Mouse (Mus musculus) liver, embryonic 11.5 days (tissue): Measurements from ENCODE around the gene Kctd14. TPM values are rescaled to one million over a fixed set of nuclear protein-coding genes. Genes with fewer than 3 reads are reported as not detected.
"Not testable (repeated sequence)": the region's sequence is repeated elsewhere in the genome, so short reads cannot be mapped to it uniquely, and the experiment has no call there.

ENCODE experiments used
- ATAC-seq: fragments of 200-750 bp; cut with Nextera tagmentation; replicated peaks from 2 replicates; pipeline ENCODE4 v1.8.0; 2017; ENCODE audit warnings: moderate number of reproducible peaks, mild to moderate bottlenecking, moderate TSS enrichment, moderate library complexity; ENCODE audit not compliant: low FRiP score
- DNase-seq: peaks from one replicate; pipeline ENCODE4 v3.0.0-alpha.2; 2017; ENCODE audit warnings: low spot score
- H3K27ac ChIP-seq: fragments of 300-500 bp; sonication (generic); 2 replicates; pipeline ENCODE4 v1.5.1; 2014; ENCODE audit warnings: mild to moderate bottlenecking, low read depth, low read length, control low read depth
- H3K27me3 ChIP-seq: fragments of 300-500 bp; sonication (generic); replicated peaks from 2 replicates; pipeline ENCODE4 v1.6.1; 2014; ENCODE audit warnings: low read length, mixed read lengths; ENCODE audit not compliant: control insufficient read depth, insufficient read depth
- H3K36me3 ChIP-seq: fragments of 300-500 bp; sonication (generic); 2 replicates; pipeline ENCODE4 v1.6.1; 2014; ENCODE audit warnings: mild to moderate bottlenecking, low read length, moderate library complexity, mixed read lengths; ENCODE audit not compliant: control insufficient read depth, insufficient read depth
- H3K4me1 ChIP-seq: fragments of 300-500 bp; sonication (generic); replicated peaks from 2 replicates; pipeline ENCODE4 v1.6.1; 2014; ENCODE audit warnings: low read length, mixed read lengths; ENCODE audit not compliant: control insufficient read depth, insufficient read depth
- H3K4me2 ChIP-seq: fragments of 300-500 bp; sonication (generic); 2 replicates; pipeline ENCODE4 v1.6.1; 2014; ENCODE audit warnings: mild to moderate bottlenecking, control low read depth, moderate library complexity
- H3K4me3 ChIP-seq: fragments of 300-500 bp; sonication (generic); 2 replicates; pipeline ENCODE4 v1.5.1; 2014; ENCODE audit warnings: low read depth, low read length, control low read depth
- H3K9ac ChIP-seq: fragments of 300-500 bp; sonication (generic); 2 replicates; pipeline ENCODE4 v1.6.1; 2014; ENCODE audit warnings: low read depth, low read length, control low read depth
- H3K9me3 ChIP-seq: fragments of 300-500 bp; sonication (generic); 2 replicates; pipeline ENCODE4 v1.6.1; 2016; ENCODE audit warnings: low read length, inconsistent platforms, mixed read lengths; ENCODE audit not compliant: control insufficient read depth
- WGBS: fragments of 180-500 bp; shearing (Covaris S2); extraction: QIAGEN DNeasy Blood & Tissue Kit; methylation state at CpG from one replicate; pipeline ENCODE4 v1.1.7; 2014; 5-methylcytosine and 5-hydroxymethylcytosine counted together
- polyA plus RNA-seq: library from polyadenylated mRNA; unstranded; fragments of >200 nt; fragmentation: Nextera tagmentation; extraction: Ambion mirVana; gene quantifications from 2 replicates; pipeline ENCODE4 v1.2.1, GENCODE M21; 2014

Kctd14 gene
- 7.8 and 9.2 TPM in 2 replicates for polyA plus RNA-seq

- H3K27ac ChIP-seq, H3K4me3 ChIP-seq, ATAC-seq, H3K36me3 ChIP-seq, H3K9ac ChIP-seq, DNase-seq, H3K27me3 ChIP-seq, H3K9me3 ChIP-seq: not testable (repeated sequence)
- 54% methylated on average over 2 of the region's 2 CpGs for WGBS
- Histone ChIP-seq H3K4me2 (peak within 1 kb of the TSS; percentile 98; the same call in 1 of the 2 replicates), H3K4me1 (peaks cover 15% of the 10 kb centered on the region)
Measured at GRCm38 (mm10) chr7:97451023-97451422, at the start of gene Kctd14. Kctd14 (plus strand) TSS chr7:97451323.

- Histone ChIP-seq H3K36me3 (peaks cover 23% of the 10 kb centered on the region), H3K4me1 (no peaks in the 10 kb centered on the region), H3K27me3 (no peaks in the 10 kb centered on the region), H3K9me3 (no peaks in the 10 kb centered on the region), H3K9ac (no peak overlapping the region), H3K4me3 (no peak overlapping the region), H3K4me2 (no peak overlapping the region), H3K27ac (no peak overlapping the region)
- DNase-seq (no peak), ATAC-seq (no peak)
- 93% methylated on average over 10 of the region's 10 CpGs for WGBS
Measured at GRCm38 (mm10) chr7:97407145-97407544, 44.0 kb upstream of the Kctd14 start.

- no peak for DNase-seq
- Histone ChIP-seq H3K36me3 (peaks cover 18% of the 10 kb centered on the region), H3K27ac (no peak overlapping the region), H3K9ac (no peak overlapping the region), H3K4me3 (no peak overlapping the region), H3K4me2 (no peak overlapping the region), H3K27me3 (no peaks in the 10 kb centered on the region), H3K4me1 (peaks cover 5% of the 10 kb centered on the region; the same call in 1 of the 2 replicates), H3K9me3 (no peaks in the 10 kb centered on the region)
- ATAC-seq = no peak
- 87% methylated on average over 2 of the region's 2 CpGs for WGBS
Measured at GRCm38 (mm10) chr7:97411106-97411505, 40.0 kb upstream of the Kctd14 start.

- DNase-seq (no peak), ATAC-seq (no peak)
- 82% methylated on average over 3 of the region's 3 CpGs for WGBS
- peaks cover 5% of the 10 kb centered on the region; the same call in 1 of the 2 replicates for H3K4me1 ChIP-seq
- no peaks in the 10 kb centered on the region for H3K9me3 ChIP-seq
- no peak overlapping the region for H3K4me3 ChIP-seq
- H3K9ac ChIP-seq = no peak overlapping the region
- H3K4me2 ChIP-seq = no peak overlapping the region
- H3K36me3 ChIP-seq = peaks cover 18% of the 10 kb centered on the region
- no peak overlapping the region for H3K27ac ChIP-seq
- H3K27me3 ChIP-seq = no peaks in the 10 kb centered on the region
Measured at GRCm38 (mm10) chr7:97411575-97411974, 39.5 kb upstream of the Kctd14 start.

- Histone ChIP-seq H3K27ac (no peak overlapping the region), H3K4me2 (no peak overlapping the region), H3K27me3 (no peaks in the 10 kb centered on the region), H3K9ac (no peak overlapping the region), H3K4me1 (peaks cover 5% of the 10 kb centered on the region; the same call in 1 of the 2 replicates), H3K4me3 (no peak overlapping the region), H3K9me3 (no peaks in the 10 kb centered on the region), H3K36me3 (peaks cover 11% of the 10 kb centered on the region)
- no peak for DNase-seq
- WGBS = 81% methylated on average over 1 of the region's 1 CpGs
- no peak for ATAC-seq
Measured at GRCm38 (mm10) chr7:97413981-97414380, 37.1 kb upstream of the Kctd14 start.

DNA sequence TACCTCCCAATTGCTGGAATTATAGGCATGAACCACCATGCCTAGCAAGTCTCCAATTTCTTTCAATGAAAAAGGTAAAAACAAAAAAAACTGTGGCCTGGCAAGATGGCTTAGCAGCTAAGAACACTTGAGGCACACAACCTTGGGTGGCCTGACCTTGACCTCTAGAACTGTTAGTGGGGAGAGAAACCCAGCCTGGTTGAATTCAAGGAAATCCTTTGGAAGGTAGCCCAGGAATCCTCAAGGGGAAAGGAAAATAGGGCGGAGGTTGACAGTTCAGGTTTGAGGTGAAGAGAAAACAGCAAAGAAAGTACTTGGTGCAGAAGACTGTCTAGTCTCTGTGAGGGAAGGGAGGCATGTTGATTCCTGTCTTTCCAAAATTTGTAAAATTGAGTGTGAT is 36.7 kb upstream of the Kctd14 start:
- no peak overlapping the region for H3K9ac ChIP-seq
- H3K27me3 ChIP-seq = no peaks in the 10 kb centered on the region
- H3K4me1 ChIP-seq = peaks cover 5% of the 10 kb centered on the region; the same call in 1 of the 2 replicates
- DNase-seq (no peak), ATAC-seq (no peak)
- H3K36me3 ChIP-seq = peaks cover 8% of the 10 kb centered on the region
- H3K9me3 ChIP-seq = no peaks in the 10 kb centered on the region
- no peak overlapping the region for H3K4me2 ChIP-seq
- H3K4me3 ChIP-seq = no peak overlapping the region
- no peak overlapping the region for H3K27ac ChIP-seq
- 77% methylated on average over 1 of the region's 1 CpGs for WGBS

GRCm38 (mm10) chr7:97414915-97415687 is 36.0 kb upstream of the Kctd14 start:
- H3K9ac ChIP-seq = no peak overlapping the region
- H3K4me3 ChIP-seq = no peak overlapping the region
- H3K4me2 ChIP-seq = no peak overlapping the region
- DNase-seq (no peak), ATAC-seq (no peak)
- no peaks in the 10 kb centered on the region for H3K27me3 ChIP-seq
- peaks cover 1% of the 10 kb centered on the region for H3K36me3 ChIP-seq
- H3K4me1 ChIP-seq = peaks cover 5% of the 10 kb centered on the region; the same call in 1 of the 2 replicates
- no peak overlapping the region for H3K27ac ChIP-seq
- 64% methylated on average over 9 of the region's 9 CpGs for WGBS
- H3K9me3 ChIP-seq = no peaks in the 10 kb centered on the region

DNA sequence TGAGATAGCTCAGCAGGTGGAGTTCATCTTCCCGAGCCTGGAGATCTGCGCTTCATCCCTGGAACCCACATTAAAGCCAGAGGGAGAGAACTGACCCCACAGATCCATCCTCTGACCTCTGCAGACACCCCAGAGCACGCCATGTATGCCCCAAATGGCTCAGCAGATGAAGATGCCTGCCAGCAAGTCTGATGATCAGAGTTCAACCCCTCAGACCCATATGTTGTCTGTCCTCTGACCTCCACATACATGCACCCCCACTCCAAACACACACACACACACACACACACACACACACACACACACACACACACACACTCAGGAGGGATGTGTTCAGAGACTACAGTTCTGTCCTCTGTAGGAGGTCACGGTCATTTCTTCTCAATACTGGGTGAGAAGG is 34.6 kb upstream of the Kctd14 start:
- H3K27ac ChIP-seq = no peak overlapping the region
- DNase-seq (no peak), ATAC-seq (no peak)
- H3K36me3 ChIP-seq = no peaks in the 10 kb centered on the region
- no peaks in the 10 kb centered on the region for H3K9me3 ChIP-seq
- 85% methylated on average over 4 of the region's 4 CpGs for WGBS
- H3K4me3 ChIP-seq = no peak overlapping the region
- H3K27me3 ChIP-seq = no peaks in the 10 kb centered on the region
- H3K9ac ChIP-seq = no peak overlapping the region
- peaks cover 5% of the 10 kb centered on the region; the same call in 1 of the 2 replicates for H3K4me1 ChIP-seq
- no peak overlapping the region for H3K4me2 ChIP-seq
